22 mouse cellular contexts compared by ENCODE assay signal in the genomic region with DNA sequence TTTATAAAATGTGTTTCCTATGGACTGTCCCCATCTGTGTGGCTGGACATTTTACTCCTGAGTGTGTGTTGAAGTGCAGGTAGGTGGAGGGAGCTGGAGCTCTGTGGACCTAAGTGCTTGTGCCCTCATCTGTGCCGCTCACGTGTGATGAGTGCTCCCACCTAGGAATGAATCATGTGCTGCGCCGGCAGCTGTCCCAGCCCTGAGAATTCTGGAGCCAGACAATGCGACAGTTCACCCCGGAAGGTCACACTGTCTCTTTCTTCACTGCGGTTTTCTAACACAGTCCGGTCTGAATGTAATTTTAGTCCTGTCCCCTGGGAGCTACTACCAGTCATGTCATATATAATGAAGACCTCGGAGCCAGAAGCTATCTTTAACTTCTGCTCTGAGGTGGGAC.
DNase-seq lines count a peak whose midpoint lies in the region; ATAC-seq and TF ChIP-seq lines count a peak whose summit lies in the region.
"Had no signal": no experiment of that assay in that cellular context is flagged by ENCODE, and none has a peak within 500 bp of the region (broad histone marks: within the 10 kb centered on the region; RNA-seq: fewer than 3 reads in every experiment).

No protein-coding gene starts in this region.

- no peak for DNase-seq in embryonic facial prominence, embryonic 14.5 days (ENCODE audit: low spot score)
- no peak for DNase-seq in embryonic facial prominence, embryonic 10.5 days (ENCODE audit: low spot score)
- peak; percentile 19 to 27 for DNase-seq in kidney, postnatal 36 days
- DNase-seq in limb, embryonic 14.5 days (ENCODE audit: low spot score), result no peak
- no peak for DNase-seq in embryo, embryonic 9.5 days (ENCODE audit: extremely low spot score)
- DNase-seq: adrenal gland, adult 8-10 months; cerebellum, postnatal 10 days; gastrocnemius, postnatal 10 days; kidney, adult 8-10 months; kidney, postnatal 4 days; layer of hippocampus, adult 9-11 months; liver, embryonic 13.5 days; lung, embryonic 14.5 days; lung, postnatal 36 days; thymus, postnatal 14 days had no signal

- no peak overlapping the region for H3K4me3 ChIP-seq in embryonic facial prominence, embryonic 14.5 days (ENCODE audit: low read depth, low read length)
- H3K4me3 ChIP-seq in embryonic facial prominence, embryonic 10.5 days, result no peak overlapping the region
- H3K4me3 ChIP-seq in kidney, embryonic 16.5 days (ENCODE audit: low read length), result no peak overlapping the region
- no peak overlapping the region for H3K4me3 ChIP-seq in heart, embryonic 14.5 days (ENCODE audit: control insufficient read depth in 1 of 2, insufficient read depth in 1 of 2, low read depth in 1 of 2, low read length in 2 of 2)
- no peak overlapping the region for H3K4me3 ChIP-seq in limb, embryonic 14.5 days (replicated peaks; ENCODE audit: low read length)
- H3K4me3 ChIP-seq: forebrain, embryonic 13.5 days; left cerebral cortex, adult 2 months; liver, embryonic 13.5 days had no signal

- TF ChIP-seq POLR2A in limb, embryonic 14.5 days (IDR thresholded peaks at IDR 0.05; ENCODE audit: borderline replicate concordance, extremely low read depth, insufficient read depth, insufficient read length), result no peak

- WGBS in embryonic facial prominence, embryonic 14.5 days, result 63% methylated on average over 9 of the region's 9 CpGs
- WGBS in embryonic facial prominence, embryonic 10.5 days, result 83% methylated on average over 9 of the region's 9 CpGs
- WGBS in kidney, embryonic 16.5 days, result 68% methylated on average over 9 of the region's 9 CpGs
- 41% methylated on average over 9 of the region's 9 CpGs for WGBS in heart, embryonic 14.5 days
- 89% methylated on average over 9 of the region's 9 CpGs for WGBS in limb, embryonic 14.5 days

- no peaks in the 10 kb centered on the region for H3K4me1 ChIP-seq in embryonic facial prominence, embryonic 14.5 days (ENCODE audit: control insufficient read depth, insufficient read depth, low read length)
- peaks cover 9% of the 10 kb centered on the region; the same call in 1 of the 2 replicates for H3K4me1 ChIP-seq in embryonic facial prominence, embryonic 10.5 days
- no peaks in the 10 kb centered on the region for H3K4me1 ChIP-seq in kidney, embryonic 16.5 days (ENCODE audit: insufficient read depth, low read length)
- peaks cover 0 to 25% of the 10 kb centered on the region in 2 experiments; a peak in 3 of 4 replicates for H3K4me1 ChIP-seq in heart, embryonic 14.5 days (ENCODE audit: control insufficient read depth in 2 of 2, insufficient read depth in 2 of 2, low read length in 2 of 2)
- no peaks in the 10 kb centered on the region; the same call in 1 of the 2 replicates for H3K4me1 ChIP-seq in limb, embryonic 14.5 days (ENCODE audit: control insufficient read depth, insufficient read depth, low read length)
- H3K4me1 ChIP-seq: liver, embryonic 13.5 days had no signal

- no peak overlapping the region for H3K4me2 ChIP-seq in embryonic facial prominence, embryonic 14.5 days (ENCODE audit: low read depth, low read length)
- no peak overlapping the region for H3K4me2 ChIP-seq in kidney, embryonic 16.5 days (replicated peaks; ENCODE audit: low read depth, low read length)
- no peak overlapping the region for H3K4me2 ChIP-seq in heart, embryonic 14.5 days (ENCODE audit: low read length)
- H3K4me2 ChIP-seq in limb, embryonic 14.5 days (replicated peaks; ENCODE audit: low read depth, low read length, severe bottlenecking), result no peak overlapping the region
- H3K4me2 ChIP-seq: forebrain, embryonic 13.5 days; liver, embryonic 13.5 days; lung, embryonic 14.5 days had no signal

- H3K9ac ChIP-seq in embryonic facial prominence, embryonic 14.5 days (ENCODE audit: low read depth, low read length), result no peak overlapping the region
- no peak overlapping the region for H3K9ac ChIP-seq in kidney, embryonic 16.5 days (replicated peaks; ENCODE audit: low read length)
- H3K9ac ChIP-seq in heart, embryonic 14.5 days (ENCODE audit: low read length), result 0 out of 2 replicates have a peak overlapping the region, but pooled peaks have one; percentile 25
- H3K9ac ChIP-seq in limb, embryonic 14.5 days (ENCODE audit: low read depth, low read length, severe bottlenecking), result no peak overlapping the region
- H3K9ac ChIP-seq: forebrain, embryonic 13.5 days; liver, embryonic 13.5 days; lung, embryonic 14.5 days had no signal

- H3K27me3 ChIP-seq in embryonic facial prominence, embryonic 14.5 days (replicated peaks; ENCODE audit: control insufficient read depth, insufficient read depth, low read length), result no peaks in the 10 kb centered on the region
- no peaks in the 10 kb centered on the region for H3K27me3 ChIP-seq in embryonic facial prominence, embryonic 10.5 days (replicated peaks; ENCODE audit: low read depth, poor library complexity, severe bottlenecking)
- no peaks in the 10 kb centered on the region for H3K27me3 ChIP-seq in kidney, embryonic 16.5 days (ENCODE audit: insufficient read depth, low read length)
- no peaks in the 10 kb centered on the region for H3K27me3 ChIP-seq in heart, embryonic 14.5 days (ENCODE audit: control insufficient read depth, insufficient read depth, low read length)
- no peaks in the 10 kb centered on the region for H3K27me3 ChIP-seq in limb, embryonic 14.5 days (ENCODE audit: control insufficient read depth, insufficient read depth, low read length)
- H3K27me3 ChIP-seq: forebrain, embryonic 13.5 days; liver, embryonic 13.5 days; Patski had no signal

- ATAC-seq in embryonic facial prominence, embryonic 14.5 days (ENCODE audit: low read depth), result peak; percentile 34; the same call in 1 of the 2 replicates
- no peak for ATAC-seq in kidney, embryonic 16.5 days (ENCODE audit: low FRiP score, low TSS enrichment)
- 0 out of 2 replicates have a peak, but pooled peaks have one; percentile 41 for ATAC-seq in heart, embryonic 14.5 days (ENCODE audit: insufficient number of reproducible peaks, insufficient read depth, low FRiP score, low read depth)
- 0 out of 2 replicates have a peak, but pooled peaks have one; percentile 38 for ATAC-seq in limb, embryonic 14.5 days (ENCODE audit: low FRiP score, low read depth)
- ATAC-seq in erythroid progenitor cell, adult 5-6 weeks (replicated peaks; ENCODE audit: low FRiP score, poor library complexity, severe bottlenecking), result no peak
- ATAC-seq: forebrain, embryonic 13.5 days; inflammation-experienced regulatory T-cells, adult 6 months; Patski had no signal

- H3K36me3 ChIP-seq in embryonic facial prominence, embryonic 14.5 days (ENCODE audit: control insufficient read depth, insufficient read depth, low read length), result peaks cover 85% of the 10 kb centered on the region
- H3K36me3 ChIP-seq in embryonic facial prominence, embryonic 10.5 days (replicated peaks), result peaks cover 90% of the 10 kb centered on the region
- peaks cover 60% of the 10 kb centered on the region for H3K36me3 ChIP-seq in kidney, embryonic 16.5 days (ENCODE audit: insufficient read depth, low read length)
- H3K36me3 ChIP-seq in heart, embryonic 14.5 days (ENCODE audit: control insufficient read depth, insufficient read depth, low read length), result peaks cover 90% of the 10 kb centered on the region
- peaks cover 79% of the 10 kb centered on the region for H3K36me3 ChIP-seq in limb, embryonic 14.5 days (ENCODE audit: control insufficient read depth, insufficient read depth, low read length)
- H3K36me3 ChIP-seq: liver, embryonic 13.5 days had no signal

- no peaks in the 10 kb centered on the region for H3K9me3 ChIP-seq in embryonic facial prominence, embryonic 14.5 days (ENCODE audit: control insufficient read depth, low read length)
- peaks cover 6% of the 10 kb centered on the region; the same call in 1 of the 2 replicates for H3K9me3 ChIP-seq in embryonic facial prominence, embryonic 10.5 days
- no peaks in the 10 kb centered on the region for H3K9me3 ChIP-seq in kidney, embryonic 16.5 days (ENCODE audit: low read length)
- no peaks in the 10 kb centered on the region for H3K9me3 ChIP-seq in heart, embryonic 14.5 days (ENCODE audit: control insufficient read depth, low read length)
- no peaks in the 10 kb centered on the region for H3K9me3 ChIP-seq in limb, embryonic 14.5 days (ENCODE audit: control insufficient read depth, low read length)
- H3K9me3 ChIP-seq: liver, embryonic 13.5 days had no signal

- no peak overlapping the region for H3K27ac ChIP-seq in embryonic facial prominence, embryonic 14.5 days (replicated peaks; ENCODE audit: low read depth, low read length)
- no peak overlapping the region for H3K27ac ChIP-seq in embryonic facial prominence, embryonic 10.5 days (replicated peaks)
- no peak overlapping the region for H3K27ac ChIP-seq in kidney, embryonic 16.5 days (ENCODE audit: low read length)
- peak overlapping the region; percentile 52 to 76; a peak in 3 of 4 replicates for H3K27ac ChIP-seq in heart, embryonic 14.5 days (replicated peaks in 1 of 2; ENCODE audit: control insufficient read depth in 1 of 2, insufficient read depth in 1 of 2, low read depth in 2 of 2, low read length in 2 of 2)
- H3K27ac ChIP-seq in limb, embryonic 14.5 days (replicated peaks; ENCODE audit: low read depth, low read length), result no peak overlapping the region
- H3K27ac ChIP-seq: forebrain, embryonic 13.5 days; left cerebral cortex, adult 2 months; liver, embryonic 13.5 days had no signal

Comparison
In these comparisons a context has a peak if more than half of its experiments do, and no peak if none do; other contexts are left out.
1. ATAC-seq: peak in embryonic facial prominence, embryonic 14.5 days (single experiment), heart, embryonic 14.5 days (single experiment) and limb, embryonic 14.5 days (single experiment); none in kidney, embryonic 16.5 days (single experiment) and erythroid progenitor cell, adult 5-6 weeks (single experiment).
2. DNase-seq: peak in kidney, postnatal 36 days (2 of 2); none in embryonic facial prominence, embryonic 14.5 days (single experiment), embryonic facial prominence, embryonic 10.5 days (single experiment), limb, embryonic 14.5 days (single experiment) and embryo, embryonic 9.5 days (single experiment).
3. H3K27ac ChIP-seq: peak in heart, embryonic 14.5 days (2 of 2); none in embryonic facial prominence, embryonic 14.5 days (single experiment), embryonic facial prominence, embryonic 10.5 days (single experiment), kidney, embryonic 16.5 days (single experiment) and limb, embryonic 14.5 days (single experiment).